Comparison of ENCODE assay signal across 31 mouse cellular contexts in genomic region chr11:21552049-21552448, GRCm38 (mm10). TPM values are rescaled to one million over a fixed set of nuclear protein-coding genes. Genes with fewer than 3 reads are reported as not detected.
DNase-seq lines count a peak whose midpoint lies in the region; ATAC-seq and TF ChIP-seq lines count a peak whose summit lies in the region.
"Had no signal": no experiment of that assay in that cellular context is flagged by ENCODE, and none has a peak within 500 bp of the region (broad histone marks: within the 10 kb centered on the region; RNA-seq: fewer than 3 reads in every experiment).

No protein-coding gene starts in this region.

- no peak overlapping the region for H3K4me3 ChIP-seq in kidney, postnatal 0 days (replicated peaks; ENCODE audit: low read depth, low read length)
- H3K4me3 ChIP-seq: embryonic facial prominence, embryonic 10.5 days; embryonic facial prominence, embryonic 15.5 days; forebrain, embryonic 12.5 days; limb, embryonic 12.5 days; lung, embryonic 15.5 days; neural tube, embryonic 15.5 days had no signal

- no peaks in the 10 kb centered on the region for H3K36me3 ChIP-seq in kidney, postnatal 0 days (ENCODE audit: insufficient read depth, low read length)

- ATAC-seq in kidney, postnatal 0 days (replicated peaks; ENCODE audit: low FRiP score, low read depth): no peak
- ATAC-seq in megakaryocyte, adult 5-6 weeks (ENCODE audit: poor library complexity, severe bottlenecking): peak; percentile 62
- ATAC-seq: inflammation-experienced regulatory T-cells, adult 6 months had no signal

- no peak overlapping the region for H3K9ac ChIP-seq in kidney, postnatal 0 days (ENCODE audit: low read depth, low read length)
- H3K9ac ChIP-seq: embryonic facial prominence, embryonic 15.5 days; forebrain, embryonic 12.5 days; hindbrain, embryonic 14.5 days; limb, embryonic 12.5 days; lung, embryonic 15.5 days; neural tube, embryonic 15.5 days had no signal

- no peak for TF ChIP-seq CTCF in kidney, postnatal 0 days (IDR thresholded peaks at IDR 0.05; ENCODE audit: low read depth)

- no peak for DNase-seq in kidney, postnatal 0 days (ENCODE audit: low spot score)
- no peak for DNase-seq in kidney, postnatal 36 days
- DNase-seq in MEL-GATA-1-ER (ENCODE audit: extremely low read depth, low read depth): peak; percentile 71
- no peak for DNase-seq in left cerebral cortex, postnatal 14 days (ENCODE audit: low spot score in 2 of 2)
- no peak for DNase-seq in adrenal gland, postnatal 14 days
- no peak for DNase-seq in thymus, postnatal 0 days (ENCODE audit: low spot score)
- DNase-seq: adrenal gland, adult 2 months; B cell, adult 2 months; cerebellum, adult 2 months; cerebellum, postnatal 14 days; gastrocnemius, postnatal 14 days; heart, adult 18-20 months; heart, postnatal 36 days; kidney, adult 9 months; kidney, postnatal 4 days; layer of hippocampus, postnatal 36 days; midbrain, embryonic 14.5 days; retina, postnatal 1 day; right cerebral cortex, postnatal 14 days; spleen, adult 18-20 months; thymus, postnatal 36 days had no signal

- intact Hi-C loops in left cerebral cortex, postnatal 14 days (cut with DNase I): no loop called here

- 54% methylated on average over 3 of the region's 3 CpGs for WGBS in kidney, postnatal 0 days

- no peaks in the 10 kb centered on the region for H3K4me1 ChIP-seq in kidney, postnatal 0 days (replicated peaks; ENCODE audit: insufficient read depth, low read length)
- H3K4me1 ChIP-seq: embryonic facial prominence, embryonic 10.5 days; embryonic facial prominence, embryonic 15.5 days; forebrain, embryonic 12.5 days; limb, embryonic 12.5 days; lung, embryonic 15.5 days; neural tube, embryonic 15.5 days had no signal

- H3K27me3 ChIP-seq in kidney, postnatal 0 days (ENCODE audit: insufficient read depth, low read length): no peaks in the 10 kb centered on the region
- H3K27me3 ChIP-seq: embryonic facial prominence, embryonic 15.5 days; forebrain, embryonic 12.5 days; limb, embryonic 12.5 days; lung, embryonic 15.5 days; neural tube, embryonic 15.5 days had no signal

- no peak overlapping the region for H3K4me2 ChIP-seq in kidney, postnatal 0 days (ENCODE audit: low read length)
- H3K4me2 ChIP-seq: embryonic facial prominence, embryonic 15.5 days; forebrain, embryonic 12.5 days; heart, embryonic 11.5 days; hindbrain, embryonic 14.5 days; limb, embryonic 12.5 days; lung, embryonic 15.5 days; neural tube, embryonic 15.5 days had no signal

- no peaks in the 10 kb centered on the region for H3K9me3 ChIP-seq in kidney, postnatal 0 days (replicated peaks; ENCODE audit: low read length)
- H3K9me3 ChIP-seq: embryonic facial prominence, embryonic 10.5 days; embryonic facial prominence, embryonic 15.5 days; forebrain, embryonic 12.5 days; limb, embryonic 12.5 days; lung, embryonic 15.5 days; neural tube, embryonic 15.5 days had no signal

- H3K27ac ChIP-seq in kidney, postnatal 0 days: peak overlapping the region; percentile 26; the same call in 1 of the 2 replicates
- H3K27ac ChIP-seq: embryonic facial prominence, embryonic 10.5 days; embryonic facial prominence, embryonic 15.5 days; forebrain, embryonic 12.5 days; hindbrain, embryonic 14.5 days; limb, embryonic 12.5 days; lung, embryonic 15.5 days; neural tube, embryonic 15.5 days had no signal

RNA-seq across cellular contexts. Expression of gene Wdpcp, which starts 20.0 kb away (rescaled TPM):
- 6.7 and 7.0 TPM in 2 replicates for polyA plus RNA-seq in kidney, postnatal 0 days (2015; fragmentation: Nextera tagmentation; extraction: Ambion mirVana)
- 3.6 and 4.5 TPM in 2 replicates for total RNA-seq in megakaryocyte, adult 5-6 weeks (2015)
- total RNA-seq in megakaryocyte, adult 5-6 weeks (2017): 4.1 and 9.8 TPM in 2 replicates
- total RNA-seq in left cerebral cortex, postnatal 14 days (2021): 10 to 100 TPM; 13.9 TPM
- total RNA-seq in adrenal gland, postnatal 14 days (2021): 11.4 and 14.3 TPM in 2 replicates
- polyA plus RNA-seq in thymus, postnatal 0 days (2015; fragmentation: Nextera tagmentation; extraction: Ambion mirVana): 5.1 and 5.3 TPM in 2 replicates

RNA-seq across cellular contexts. Expression of gene Mdh1, which starts 20.1 kb away (rescaled TPM):
- polyA plus RNA-seq in kidney, postnatal 0 days (2015; fragmentation: Nextera tagmentation; extraction: Ambion mirVana): 1,098 and 1,121 TPM in 2 replicates
- total RNA-seq in megakaryocyte, adult 5-6 weeks (2015): 139 and 142 TPM in 2 replicates
- total RNA-seq in megakaryocyte, adult 5-6 weeks (2017): 69.3 and 90.9 TPM in 2 replicates
- 100 to 1,000 TPM; 818 to 831 TPM for total RNA-seq in left cerebral cortex, postnatal 14 days (2021)
- total RNA-seq in adrenal gland, postnatal 14 days (2021): 575 and 595 TPM in 2 replicates
- 462 and 482 TPM in 2 replicates for polyA plus RNA-seq in thymus, postnatal 0 days (2015; fragmentation: Nextera tagmentation; extraction: Ambion mirVana)
